In the genomic region with DNA sequence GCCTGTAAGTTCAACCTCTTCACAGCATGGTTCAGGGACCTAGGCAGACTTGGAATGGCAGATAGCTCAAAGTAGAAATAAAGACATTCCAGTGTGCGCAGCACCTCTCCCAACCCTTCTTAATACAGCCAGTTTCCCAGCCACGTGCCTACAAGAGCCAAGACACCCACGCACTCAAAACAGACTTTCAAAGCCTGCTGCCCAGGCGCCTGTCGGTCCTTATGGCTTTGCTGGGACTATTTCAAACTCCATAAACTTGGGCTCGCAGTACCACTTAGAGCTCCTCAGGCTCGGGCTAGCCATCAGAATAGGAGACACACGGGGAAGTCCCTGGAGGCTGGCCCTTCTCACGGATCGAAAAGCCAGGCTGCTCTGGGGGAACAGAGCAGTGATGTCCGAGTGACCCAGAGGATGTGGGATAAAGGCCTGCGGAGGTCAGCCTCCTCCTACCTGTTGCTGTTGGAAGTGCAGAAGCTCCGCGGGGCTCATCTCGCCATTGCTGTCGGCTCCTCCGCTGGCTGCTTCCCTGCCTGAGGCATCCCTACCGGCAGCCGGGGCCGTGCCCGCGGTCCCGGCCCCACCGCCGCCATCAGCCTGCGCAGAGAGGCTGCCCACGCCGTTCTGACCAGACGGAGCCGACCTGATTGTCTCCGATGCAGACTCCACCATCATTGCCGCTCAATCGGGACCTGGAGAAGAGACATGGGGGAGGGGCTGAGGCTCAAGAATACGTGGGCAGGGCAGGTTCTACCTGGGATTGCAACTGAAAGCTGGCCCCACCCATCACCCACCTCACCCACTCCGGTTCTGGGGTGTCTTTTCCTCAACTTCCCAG, we compare ENCODE assay signal across 13 mouse cellular contexts. TPM values are rescaled to one million over a fixed set of nuclear protein-coding genes. Genes with fewer than 3 reads are reported as not detected.
DNase-seq lines count a peak whose midpoint lies in the region; ATAC-seq and TF ChIP-seq lines count a peak whose summit lies in the region.
"Had no signal": no experiment of that assay in that cellular context is flagged by ENCODE, and none has a peak within 500 bp of the region (broad histone marks: within the 10 kb centered on the region; RNA-seq: fewer than 3 reads in every experiment).

No protein-coding gene starts in this region.

- ATAC-seq in embryonic facial prominence, embryonic 14.5 days (ENCODE audit: low read depth): no peak
- ATAC-seq in hindbrain, embryonic 16.5 days: no peak; the same call in 1 of the 2 replicates
- no peak for ATAC-seq in neural tube, embryonic 12.5 days (ENCODE audit: low FRiP score, low read depth)
- no peak for ATAC-seq in megakaryocyte progenitor cell, adult 5-6 weeks (replicated peaks; ENCODE audit: poor library complexity)

- H3K27ac ChIP-seq in layer of hippocampus, adult 2 months: no peak overlapping the region
- H3K27ac ChIP-seq in embryonic facial prominence, embryonic 14.5 days (replicated peaks; ENCODE audit: low read depth, low read length): no peak overlapping the region
- no peak overlapping the region for H3K27ac ChIP-seq in hindbrain, embryonic 16.5 days (ENCODE audit: low read depth, low read length)
- H3K27ac ChIP-seq in neural tube, embryonic 12.5 days: no peak overlapping the region
- H3K27ac ChIP-seq in left cerebral cortex, adult 2 months: no peak overlapping the region

- peak; percentile 25; the same call in 1 of the 2 replicates for TF ChIP-seq CTCF in layer of hippocampus, adult 2 months (conservative IDR thresholded peaks at IDR 0.05)
- no peak for TF ChIP-seq CTCF in left cerebral cortex, adult 2 months (IDR thresholded peaks at IDR 0.05)

- no peaks in the 10 kb centered on the region for H3K27me3 ChIP-seq in embryonic facial prominence, embryonic 14.5 days (replicated peaks; ENCODE audit: control insufficient read depth, insufficient read depth, low read length)
- peaks cover 30% of the 10 kb centered on the region for H3K27me3 ChIP-seq in hindbrain, embryonic 16.5 days (replicated peaks; ENCODE audit: control insufficient read depth, insufficient read depth, low read length)
- peaks cover 20% of the 10 kb centered on the region for H3K27me3 ChIP-seq in neural tube, embryonic 12.5 days (replicated peaks)

- H3K36me3 ChIP-seq in embryonic facial prominence, embryonic 14.5 days (ENCODE audit: control insufficient read depth, insufficient read depth, low read length): peaks cover 34% of the 10 kb centered on the region
- no peaks in the 10 kb centered on the region for H3K36me3 ChIP-seq in hindbrain, embryonic 16.5 days (ENCODE audit: control insufficient read depth, insufficient read depth, low read length)
- peaks cover 7% of the 10 kb centered on the region; the same call in 1 of the 2 replicates for H3K36me3 ChIP-seq in neural tube, embryonic 12.5 days

- intact Hi-C loops in left cerebral cortex, adult 2 months (cut with DNase I): no loop called here

- H3K4me3 ChIP-seq in layer of hippocampus, adult 2 months: peak overlapping the region; percentile 9
- H3K4me3 ChIP-seq in embryonic facial prominence, embryonic 14.5 days (ENCODE audit: low read depth, low read length): 0 out of 2 replicates have a peak overlapping the region, but pooled peaks have one; percentile 5
- peak overlapping the region; percentile 32 for H3K4me3 ChIP-seq in hindbrain, embryonic 16.5 days (ENCODE audit: low read length)
- H3K4me3 ChIP-seq in neural tube, embryonic 12.5 days: no peak overlapping the region
- no peak overlapping the region for H3K4me3 ChIP-seq in left cerebral cortex, adult 2 months

- WGBS in embryonic facial prominence, embryonic 14.5 days: 44% methylated on average over 20 of the region's 35 CpGs
- 29% methylated on average over 30 of the region's 35 CpGs for WGBS in hindbrain, embryonic 16.5 days
- WGBS in neural tube, embryonic 12.5 days: 16% methylated on average over 35 of the region's 35 CpGs

- no peaks in the 10 kb centered on the region for H3K9me3 ChIP-seq in embryonic facial prominence, embryonic 14.5 days (ENCODE audit: control insufficient read depth, low read length)
- no peaks in the 10 kb centered on the region for H3K9me3 ChIP-seq in hindbrain, embryonic 16.5 days (ENCODE audit: control insufficient read depth, low read length)
- H3K9me3 ChIP-seq in neural tube, embryonic 12.5 days: no peaks in the 10 kb centered on the region

- peak overlapping the region; percentile 27; the same call in 1 of the 2 replicates for H3K4me2 ChIP-seq in embryonic facial prominence, embryonic 14.5 days (ENCODE audit: low read depth, low read length)
- peak overlapping the region; percentile 53 for H3K4me2 ChIP-seq in hindbrain, embryonic 16.5 days (ENCODE audit: low read length)
- peak overlapping the region; percentile 49 for H3K4me2 ChIP-seq in neural tube, embryonic 12.5 days (replicated peaks)

- no peak overlapping the region for H3K9ac ChIP-seq in embryonic facial prominence, embryonic 14.5 days (ENCODE audit: low read depth, low read length)
- H3K9ac ChIP-seq in hindbrain, embryonic 16.5 days (ENCODE audit: low read depth, low read length): peak overlapping the region; percentile 44; the same call in 1 of the 2 replicates
- H3K9ac ChIP-seq in neural tube, embryonic 12.5 days: 0 out of 2 replicates have a peak overlapping the region, but pooled peaks have one; percentile 21

- no peak for DNase-seq in layer of hippocampus, adult 2 months (ENCODE audit: low spot score in 2 of 2)
- DNase-seq in layer of hippocampus, adult 11-12 months (ENCODE audit: low spot score): no peak
- no peak for DNase-seq in embryonic facial prominence, embryonic 14.5 days (ENCODE audit: low spot score)
- DNase-seq in lung, postnatal 36 days: no peak
- DNase-seq in left cerebral cortex, adult 2 months (ENCODE audit: extremely low spot score in 1 of 2, low spot score in 2 of 2): no peak
- DNase-seq: adrenal gland, postnatal 36 days; gastrocnemius, postnatal 14 days; kidney, adult 11 months; right cerebral cortex, postnatal 25 days; thymus, postnatal 36 days had no signal

- peaks cover 24% of the 10 kb centered on the region for H3K4me1 ChIP-seq in embryonic facial prominence, embryonic 14.5 days (ENCODE audit: control insufficient read depth, insufficient read depth, low read length)
- peaks cover 18% of the 10 kb centered on the region for H3K4me1 ChIP-seq in hindbrain, embryonic 16.5 days (ENCODE audit: control insufficient read depth, insufficient read depth, low read depth, low read length)
- H3K4me1 ChIP-seq in neural tube, embryonic 12.5 days: peaks cover 42% of the 10 kb centered on the region

RNA-seq across cellular contexts. Expression of a gene that starts 20.4 kb away (rescaled TPM):
- total RNA-seq in layer of hippocampus, adult 2 months (2021): 10 to 100 TPM; 52.1 to 53.3 TPM
- 21.0 and 22.7 TPM in 2 replicates for polyA plus RNA-seq in embryonic facial prominence, embryonic 14.5 days (2014; fragmentation: Nextera tagmentation; extraction: Ambion mirVana)
- 27.4 and 31.8 TPM in 2 replicates for polyA plus RNA-seq in hindbrain, embryonic 16.5 days (2015; fragmentation: Nextera tagmentation; extraction: Ambion mirVana)
- 30.4 and 31.8 TPM in 2 replicates for polyA plus RNA-seq in neural tube, embryonic 12.5 days (2016; fragmentation: Nextera tagmentation; extraction: Ambion mirVana)
- total RNA-seq in megakaryocyte progenitor cell, adult 5-6 weeks (2015): 20.1 and 21.3 TPM in 2 replicates
- total RNA-seq in megakaryocyte progenitor cell, adult 5-6 weeks (2017): 3.2 and 4.0 TPM in 2 replicates
- 10 to 100 TPM; 43.1 to 50.6 TPM for total RNA-seq in left cerebral cortex, adult 2 months (2021)

Comparison
In these comparisons a context has a peak if more than half of its experiments do, and no peak if none do; other contexts are left out.
1. H3K4me3 ChIP-seq: peak in layer of hippocampus, adult 2 months (single experiment), embryonic facial prominence, embryonic 14.5 days (single experiment) and hindbrain, embryonic 16.5 days (single experiment); none in neural tube, embryonic 12.5 days (single experiment) and left cerebral cortex, adult 2 months (single experiment).
2. Peak in every context shown above with its lines, with median percentiles within 50 percentile points of each other: H3K4me2 ChIP-seq.